Mouse (Mus musculus) ZHBTc4 (cell line): Measurements from ENCODE around the gene Zfp383.

Experiments used
- DNase-seq: peaks from one replicate; pipeline ENCODE4 v3.0.0-alpha.2; 2011; ENCODE audit warnings: low read depth, low spot score

Gene Zfp383

DNA sequence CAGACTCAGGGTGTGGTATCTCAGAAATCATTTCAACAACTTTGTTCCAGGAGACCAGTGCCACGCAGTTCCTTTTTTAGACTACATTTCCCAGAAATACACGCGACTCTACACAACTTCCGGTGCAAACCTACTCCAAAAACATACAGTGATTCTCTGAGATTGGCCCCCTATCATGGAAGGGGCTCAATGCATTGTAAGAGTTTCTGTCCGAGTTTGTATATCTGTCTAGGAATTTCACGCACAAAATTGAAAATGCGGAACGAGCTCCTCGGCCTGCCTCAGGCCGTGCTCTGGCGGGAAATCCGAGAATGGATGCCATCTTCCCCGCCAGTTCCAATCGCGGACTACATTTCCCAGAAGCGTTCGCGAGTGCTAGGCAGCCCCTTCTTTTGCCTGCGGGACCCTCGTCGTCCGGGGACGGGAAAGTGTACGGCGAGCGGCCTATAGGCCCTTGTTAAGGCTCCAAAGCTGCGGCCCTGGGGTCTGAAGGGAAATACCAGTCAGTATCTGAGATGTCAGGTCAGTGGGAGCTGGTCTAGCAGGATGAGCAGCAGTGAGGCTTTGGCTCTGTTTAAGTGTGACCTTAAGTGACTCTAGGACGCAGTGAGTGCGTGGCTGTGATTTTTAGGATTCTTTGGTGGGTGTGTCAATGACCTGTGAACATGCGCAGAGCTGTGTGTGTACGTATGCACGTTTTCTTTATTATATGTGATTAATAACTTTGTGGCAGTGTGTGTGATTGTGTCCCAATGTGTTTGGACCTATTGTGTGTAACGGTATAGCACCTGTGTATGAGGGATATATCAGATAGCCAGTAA is at the start of gene Zfp383:
Zfp383 (plus strand) TSS at position 94 of the 821 bp plus-strand sequence.
- peak; percentile 91 for DNase-seq

DNA sequence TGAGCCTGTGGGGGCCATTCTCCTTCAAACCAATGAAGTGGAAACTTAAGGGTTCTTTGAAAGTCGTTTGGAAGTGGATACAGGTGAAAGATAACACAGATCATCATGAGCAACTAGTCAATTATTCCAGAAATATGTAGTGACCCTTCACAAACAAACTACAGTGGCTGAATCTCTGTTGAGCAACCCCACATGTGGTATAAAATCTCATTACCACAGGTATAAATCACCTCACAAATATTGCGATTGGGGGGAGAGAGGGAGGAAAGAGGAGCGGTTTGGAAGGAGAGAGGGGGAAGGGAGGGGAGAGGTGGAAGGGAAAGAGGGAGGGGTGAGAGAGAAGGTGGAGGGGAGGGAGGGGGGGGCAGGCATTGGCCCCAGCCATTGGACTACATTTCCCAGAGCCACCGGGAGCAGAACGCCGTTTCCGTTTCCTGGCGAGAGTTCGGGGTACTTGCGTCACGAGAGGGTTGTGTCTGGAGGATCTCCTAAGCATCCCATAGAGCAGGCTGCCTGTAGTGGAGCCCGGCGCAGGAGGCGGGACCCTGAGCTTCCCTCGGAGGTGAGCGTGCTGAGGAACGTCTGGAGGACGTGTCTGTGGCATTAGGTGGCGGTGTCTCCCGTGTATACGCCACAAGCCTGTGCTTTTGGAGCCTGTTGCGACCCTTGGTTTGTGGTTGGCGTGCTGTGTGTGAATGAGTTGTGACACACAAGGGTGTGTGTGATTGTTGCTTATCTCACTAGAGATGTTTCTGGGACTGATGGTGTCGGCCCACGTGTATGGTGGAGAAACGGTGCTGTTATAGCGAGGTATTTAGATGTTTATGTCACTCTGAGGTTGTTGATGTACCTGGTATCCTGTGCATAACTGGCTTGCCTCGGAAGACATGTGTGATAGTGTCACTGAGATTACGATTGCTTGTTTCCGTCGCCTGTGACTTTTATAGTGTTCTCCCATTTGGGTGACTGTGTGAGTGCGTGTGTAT is 48.2 kb upstream of the Zfp383 start, which contains the start of gene Zfp420:
Zfp420 (plus strand) TSS at position 448 of the 986 bp plus-strand sequence.
- peak; percentile 96 for DNase-seq

DNA sequence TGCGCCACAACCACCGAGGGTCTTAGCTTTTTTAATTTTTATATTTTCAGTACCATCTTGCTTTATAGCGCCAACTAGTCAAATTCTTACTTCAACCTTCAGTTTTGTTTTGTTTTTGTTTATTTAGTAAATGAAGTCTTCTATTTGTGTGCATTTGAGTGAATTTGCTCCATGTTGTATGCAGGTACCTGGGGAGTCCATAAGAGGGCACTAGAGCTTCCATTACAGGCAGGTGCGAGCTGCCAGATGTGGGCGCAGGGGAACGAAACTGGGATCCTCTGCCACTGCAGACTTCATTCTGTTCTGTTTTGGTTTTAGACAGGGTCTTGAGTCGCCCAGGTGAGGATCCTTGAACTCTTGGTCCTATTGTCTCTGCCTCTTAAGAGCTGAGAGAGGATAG is 46.4 kb upstream of the Zfp383 start:
- peak; percentile 84 for DNase-seq

DNA sequence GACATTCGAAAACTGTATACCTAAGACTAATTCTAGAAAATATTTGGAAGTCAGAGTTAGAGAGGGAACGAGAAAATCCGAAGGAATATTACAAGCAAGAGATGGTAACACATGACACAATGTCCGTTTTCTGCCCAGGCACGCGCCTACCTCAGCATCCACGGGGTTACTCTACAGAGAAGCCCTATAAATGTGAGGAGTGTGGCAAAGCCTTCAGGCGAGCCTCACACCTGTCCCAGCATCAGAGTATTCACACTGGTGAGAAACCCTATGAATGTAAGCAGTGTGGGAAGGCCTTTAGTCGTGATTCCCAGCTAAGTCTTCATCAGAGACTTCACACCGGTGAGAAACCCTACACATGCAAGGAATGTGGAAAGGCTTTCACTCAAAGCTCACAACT is 33.8 kb upstream of the Zfp383 start:
- no peak for DNase-seq

DNA sequence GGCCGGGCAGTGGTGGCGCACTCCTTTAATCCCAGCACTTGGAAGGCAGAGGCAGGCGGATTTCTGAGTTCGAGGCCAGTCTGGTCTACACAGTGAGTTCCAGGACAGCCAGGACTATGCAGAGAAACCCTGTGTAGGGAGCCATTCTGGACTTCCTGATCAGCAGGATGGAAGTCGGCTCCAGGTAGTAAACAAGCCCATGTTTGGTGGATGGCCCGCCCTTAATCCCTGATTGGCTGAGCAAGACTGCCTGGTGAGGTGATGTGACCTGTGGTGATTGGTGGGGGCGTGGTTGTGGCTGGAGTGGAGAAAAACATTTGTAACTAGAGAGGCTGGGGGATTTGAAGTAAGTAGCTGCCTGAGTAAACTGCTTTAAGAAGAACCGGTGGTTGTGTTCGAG is 30.5 kb upstream of the Zfp383 start:
- DNase-seq, result peak; percentile 41

DNA sequence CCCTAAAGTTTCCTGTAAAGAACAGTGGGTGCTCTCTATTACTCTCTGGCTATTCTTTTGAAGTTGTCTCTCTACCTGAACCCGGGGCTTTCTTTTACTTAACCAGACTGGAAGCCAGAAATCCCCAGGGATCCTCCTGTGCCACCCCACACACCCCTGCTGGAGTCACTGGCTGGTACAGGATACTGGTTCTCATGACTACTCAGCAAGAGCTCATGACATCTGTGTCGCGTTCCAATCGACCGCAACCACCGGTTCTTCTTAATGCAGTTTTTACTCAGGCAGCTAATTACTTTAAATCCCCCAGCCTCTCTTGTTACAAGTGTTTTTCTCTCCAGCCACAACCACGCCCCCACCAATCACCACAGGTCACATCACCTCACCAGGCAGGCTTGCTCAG is 28.0 kb upstream of the Zfp383 start:
- no peak for DNase-seq

DNA sequence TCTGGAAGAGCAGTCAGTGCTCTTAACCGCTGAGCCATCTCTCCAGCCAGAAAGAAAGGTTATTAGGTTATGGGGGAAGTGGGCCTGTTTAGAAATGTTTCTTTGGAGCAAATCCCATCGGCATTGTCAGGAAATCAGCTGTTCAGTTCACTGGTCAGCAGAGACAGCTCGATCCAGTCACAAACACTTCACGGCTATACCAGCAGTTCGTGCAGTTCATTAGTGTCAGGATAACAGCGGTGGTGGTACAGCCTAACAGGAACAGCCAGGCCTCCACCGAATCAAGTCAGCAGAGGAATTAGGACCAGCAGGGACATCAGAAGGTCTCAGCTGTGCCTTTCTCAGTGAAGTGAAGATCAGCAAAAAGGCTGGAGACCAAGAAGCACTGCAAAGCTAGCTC is 27.1 kb upstream of the Zfp383 start:
- DNase-seq, result no peak

DNA sequence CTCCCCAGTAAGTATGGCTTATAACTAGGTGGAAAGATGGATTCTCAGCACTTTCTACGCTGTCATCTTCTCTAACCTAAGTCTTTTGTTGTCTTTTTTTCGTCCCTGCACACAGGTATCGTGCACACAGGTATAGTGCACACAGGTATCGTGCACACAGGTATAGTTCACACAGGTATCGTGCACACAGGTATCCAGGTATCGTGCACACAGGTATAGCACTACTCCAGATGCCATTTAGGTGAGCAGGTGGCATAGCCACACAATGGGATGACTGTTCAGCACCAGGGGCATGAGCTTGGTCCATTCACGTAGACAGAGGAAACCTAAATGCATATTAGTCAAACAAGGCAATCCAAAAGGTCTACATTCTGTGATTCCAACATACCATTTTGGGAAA is 17.5 kb upstream of the Zfp383 start:
- DNase-seq, result no peak

DNA sequence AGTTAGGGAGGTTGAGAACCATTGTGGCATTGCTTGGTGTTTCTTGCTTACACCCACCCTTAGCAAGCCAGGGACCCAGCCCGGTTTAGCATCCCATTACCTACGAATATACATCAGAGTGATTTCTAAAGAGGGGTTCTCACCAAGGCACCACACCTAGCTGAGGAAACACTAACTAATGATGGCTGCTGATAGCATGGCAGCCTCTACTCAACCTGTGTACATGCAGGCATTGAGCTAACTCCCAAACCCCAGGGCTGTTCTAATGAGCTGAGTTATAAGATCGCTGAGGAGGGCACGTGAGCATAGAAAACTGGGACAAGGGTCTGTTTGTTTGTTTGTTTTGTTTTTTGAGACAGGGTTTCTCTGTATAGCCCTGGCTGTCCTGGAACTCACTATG is 15.3 kb upstream of the Zfp383 start:
- no peak for DNase-seq

DNA sequence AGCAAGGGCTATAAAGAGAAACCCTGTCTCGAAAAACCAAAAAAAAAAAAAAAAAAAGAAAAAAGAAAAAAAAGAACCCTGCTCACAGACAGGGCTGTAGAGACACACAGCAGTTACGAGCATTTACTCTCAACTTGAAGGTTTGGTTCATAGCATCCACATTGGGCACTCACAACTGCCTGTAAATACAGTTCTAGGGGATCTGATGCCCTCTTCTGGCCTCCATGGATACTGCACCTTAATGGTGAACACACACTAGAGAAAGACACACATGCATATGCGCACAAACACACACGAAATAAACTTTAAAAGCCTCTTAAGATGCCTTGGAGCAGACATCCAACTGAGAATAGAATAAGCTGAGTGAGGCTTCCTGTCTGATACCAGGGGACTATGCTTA is 9.7 kb upstream of the Zfp383 start:
- DNase-seq, result peak; percentile 56

DNA sequence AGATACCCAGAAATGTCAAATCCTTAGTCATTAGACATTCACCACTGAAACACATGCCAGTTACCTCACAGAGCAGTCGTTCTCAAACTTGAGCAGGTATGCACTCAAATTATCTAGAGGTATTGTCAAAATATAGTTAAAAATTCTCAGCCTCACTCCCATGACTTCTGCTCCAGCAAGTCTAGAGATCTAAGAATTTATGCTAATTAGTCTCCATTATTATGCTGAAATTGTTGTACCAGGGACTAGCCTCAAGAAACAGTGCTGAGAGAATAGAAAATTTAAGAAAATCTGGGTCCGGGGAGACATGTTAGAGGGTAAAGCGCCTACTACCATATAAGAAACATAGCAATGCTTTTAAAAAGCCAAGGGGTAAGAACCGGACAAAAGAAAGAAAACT is 3.9 kb upstream of the Zfp383 start:
- DNase-seq, result no peak

DNA sequence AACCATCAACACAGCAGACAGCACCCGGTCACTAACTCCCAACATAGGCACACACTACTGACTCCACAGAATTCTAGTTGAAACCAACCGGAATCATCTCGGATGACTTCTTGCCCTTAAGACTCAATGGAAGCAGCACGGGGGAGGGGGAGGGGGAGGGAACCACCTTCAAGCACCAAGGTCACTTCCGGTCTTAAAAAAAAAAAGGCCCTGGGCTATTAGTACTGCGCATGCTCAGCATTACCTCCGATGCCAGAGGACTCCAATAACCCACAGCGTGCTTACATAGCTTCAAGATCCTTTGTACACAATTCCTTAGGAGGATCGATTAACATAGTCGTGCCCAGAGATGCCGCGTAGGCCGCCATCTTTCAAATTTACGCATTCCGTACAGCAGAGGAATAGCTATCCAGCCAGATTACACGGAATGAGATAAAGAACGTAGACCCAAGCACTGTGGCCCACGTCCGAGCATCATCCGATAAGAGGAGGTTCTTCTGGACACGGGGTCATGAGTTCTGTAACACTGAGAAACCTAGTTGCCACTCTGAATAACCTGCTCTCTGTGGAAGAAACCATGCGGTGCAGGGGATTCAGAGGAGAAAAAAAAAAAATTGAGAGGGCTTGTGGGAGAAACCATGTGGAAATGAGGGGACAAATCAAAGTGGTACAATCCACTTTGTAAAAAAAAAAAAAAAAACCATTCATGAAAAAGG is 1.9 kb upstream of the Zfp383 start, which contains the start of gene Zfp27:
Zfp27 (minus strand) TSS at position 607 of the 716 bp plus-strand sequence.
- DNase-seq, result peak; percentile 93

DNA sequence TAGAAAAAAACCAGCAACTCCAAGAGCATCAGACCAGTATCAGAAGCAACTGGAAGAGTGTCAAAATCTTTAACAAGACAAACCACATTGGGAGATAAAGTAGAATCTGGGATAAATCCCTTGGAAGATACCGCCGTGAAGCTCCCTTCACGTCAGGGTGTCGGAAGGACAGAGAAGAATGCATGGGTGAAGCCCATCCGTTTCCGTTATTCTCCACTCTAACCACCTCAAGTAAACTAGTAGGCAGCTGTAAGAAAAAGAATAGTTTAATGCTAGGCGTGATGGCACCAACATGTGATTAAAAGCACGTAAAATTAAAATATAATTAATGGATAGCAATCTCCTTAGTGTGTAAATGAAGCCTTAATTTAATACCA is 1.4 kb upstream of the Zfp383 start:
- DNase-seq, result no peak

DNA sequence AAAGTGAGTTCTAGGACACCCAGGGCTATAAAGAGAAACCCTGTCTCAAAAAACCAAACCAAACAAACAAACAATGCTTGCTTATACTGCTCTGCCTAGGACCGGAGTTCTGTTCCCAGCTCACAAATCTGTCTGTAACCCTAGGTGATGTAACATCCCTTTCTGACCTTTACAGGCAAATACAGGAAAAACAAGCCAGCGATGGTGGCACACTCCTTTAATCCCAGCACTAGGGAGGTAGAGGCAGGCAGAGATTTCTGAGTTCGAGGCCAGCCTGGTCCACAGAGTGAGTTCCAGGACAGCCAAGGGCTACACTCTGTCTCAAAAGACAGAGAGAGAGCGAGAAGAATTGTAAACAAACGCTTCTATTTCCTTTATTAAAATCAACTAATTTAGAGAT is 817 bp upstream of the Zfp383 start:
- DNase-seq, result no peak

DNA sequence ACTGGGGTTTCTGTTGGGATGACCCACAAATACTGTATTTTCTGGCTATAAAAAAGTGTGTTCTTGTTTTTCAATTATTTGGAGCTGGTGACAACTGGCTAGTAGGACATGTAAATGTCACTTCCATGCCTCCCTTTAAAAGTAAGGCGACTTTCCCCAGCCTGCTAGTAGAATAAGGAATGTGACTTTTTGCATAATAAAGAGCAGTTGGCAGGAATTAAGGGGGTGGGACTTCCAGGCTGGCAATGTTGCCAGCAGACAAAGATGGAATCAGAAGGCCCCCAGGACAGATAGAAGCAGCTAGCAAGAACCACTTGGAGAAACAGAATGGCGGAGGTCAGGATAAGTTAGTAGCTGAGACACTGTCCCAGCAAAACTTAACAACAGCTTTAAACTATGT is 2.2 kb downstream of the Zfp383 start:
- peak; percentile 57 for DNase-seq

DNA sequence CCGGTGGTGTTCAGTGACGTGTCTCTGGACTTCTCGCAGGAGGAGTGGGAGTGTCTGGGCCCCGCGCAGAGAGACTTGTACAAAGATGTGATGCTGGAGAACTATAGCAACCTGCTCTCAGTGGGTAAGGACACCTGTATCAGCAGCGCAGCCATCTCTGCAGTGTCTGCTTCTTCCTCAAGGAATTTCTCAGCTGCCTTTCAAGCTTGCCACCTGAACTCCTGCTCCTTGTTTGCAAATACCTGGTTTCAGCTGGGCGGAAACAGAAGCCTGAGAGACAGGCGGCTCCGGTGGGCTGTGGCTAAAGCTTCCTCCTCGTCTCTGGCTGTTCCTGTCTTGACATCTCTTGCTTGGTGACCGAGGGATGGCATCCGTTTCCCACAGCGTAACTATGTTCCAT is 4.1 kb downstream of the Zfp383 start:
- DNase-seq, result peak; percentile 28

DNA sequence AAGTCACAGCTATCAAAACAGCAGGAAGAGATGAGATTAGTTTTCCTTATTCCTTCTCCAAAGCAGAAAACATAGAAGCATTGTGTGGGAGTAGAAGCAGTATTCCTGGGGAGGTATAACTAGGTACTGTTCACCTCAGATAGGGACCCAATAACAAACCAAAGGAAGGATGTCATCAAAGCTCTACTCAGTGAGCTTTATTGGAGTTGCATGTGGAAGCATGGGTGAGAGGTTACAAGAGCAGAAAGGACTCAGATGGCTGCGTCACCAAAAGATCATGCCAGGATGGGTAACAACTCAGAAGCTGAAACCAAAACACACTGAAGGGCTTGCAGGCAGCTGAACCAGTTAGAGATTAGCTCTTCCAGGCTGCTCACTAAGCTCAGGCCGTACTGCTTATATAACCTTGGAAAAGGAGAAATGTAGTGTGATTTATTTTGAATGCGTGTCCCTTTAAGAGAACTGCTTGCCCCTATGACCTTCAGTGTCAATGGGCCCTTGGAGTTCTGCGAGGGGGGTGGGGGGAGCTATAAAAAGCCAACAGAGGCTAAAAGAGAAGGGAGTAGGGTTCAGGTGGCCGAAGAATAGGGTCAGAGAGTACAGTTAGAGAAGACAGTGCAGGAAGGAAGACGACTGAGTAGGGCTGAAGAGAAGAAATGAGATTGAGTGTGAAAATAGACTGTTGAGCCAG is 9.5 kb downstream of the Zfp383 start:
- no peak for DNase-seq

DNA sequence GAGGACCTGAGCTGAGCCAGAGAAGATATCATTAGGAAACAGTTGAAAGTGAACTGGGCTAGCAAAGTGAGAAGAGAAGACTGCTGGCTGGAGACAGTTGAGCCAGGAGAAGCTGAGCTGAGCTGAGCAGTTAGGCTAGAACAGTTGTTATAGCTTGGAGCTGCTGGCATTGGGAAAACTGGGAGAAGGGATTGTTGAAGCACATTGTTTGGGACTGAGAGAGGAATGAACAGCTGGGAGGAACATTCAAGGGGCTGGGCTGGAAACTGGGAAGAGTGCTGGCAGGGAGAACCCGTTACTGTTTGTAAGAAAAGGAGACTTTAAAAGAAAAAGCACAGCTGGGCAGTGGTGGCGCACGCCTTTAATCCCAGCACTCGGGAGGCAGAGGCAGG is 10.0 kb downstream of the Zfp383 start:
- DNase-seq, result no peak

DNA sequence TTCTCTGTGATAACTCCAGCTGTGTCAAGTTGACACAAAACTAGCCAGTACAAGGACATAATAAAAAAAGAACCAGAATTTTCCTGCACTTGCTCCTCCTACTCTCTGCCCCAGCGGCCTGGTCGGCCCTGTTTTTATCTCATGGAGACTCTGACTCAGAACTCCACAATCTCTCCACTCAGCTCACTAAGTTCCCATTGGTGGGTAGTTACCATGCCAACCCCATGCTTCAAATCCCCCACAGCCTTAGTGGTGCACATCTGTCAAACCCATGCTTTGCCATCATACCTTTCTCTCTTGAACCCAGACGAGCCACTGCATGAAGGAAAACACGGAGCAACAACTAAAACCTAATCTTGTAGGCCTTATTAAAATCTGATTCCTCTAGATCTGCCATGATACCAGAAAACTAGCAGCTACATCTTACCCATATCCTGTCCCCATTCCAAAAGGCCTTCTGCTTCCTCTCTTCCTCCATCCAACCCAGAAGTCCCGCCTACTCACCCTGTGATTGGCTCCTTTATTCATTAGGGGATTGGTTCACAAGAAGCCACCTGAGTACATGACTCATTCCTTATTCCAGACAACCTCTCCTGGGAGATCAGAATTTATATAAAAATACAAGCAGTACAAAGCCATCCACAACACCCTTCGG is 13.5 kb downstream of the Zfp383 start:
- DNase-seq, result no peak

DNA sequence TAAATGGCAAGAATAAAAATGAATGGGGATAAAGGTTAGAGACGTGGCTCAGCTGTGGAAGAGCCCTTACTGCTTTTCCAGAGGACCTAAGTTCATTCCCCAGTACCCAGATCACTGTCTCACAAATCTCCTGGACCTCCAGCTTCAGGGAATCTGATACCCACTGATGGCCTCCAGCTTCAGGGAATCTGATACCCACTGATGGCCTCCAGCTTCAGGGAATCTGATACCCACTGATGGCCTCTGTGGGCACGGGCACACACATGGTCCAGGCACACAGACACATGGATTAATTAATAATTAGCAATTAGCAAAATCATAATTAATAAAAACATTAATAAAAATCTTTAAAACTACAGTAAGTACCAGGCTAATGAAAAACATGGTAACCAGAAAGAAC is 14.8 kb downstream of the Zfp383 start:
- DNase-seq, result no peak

DNA sequence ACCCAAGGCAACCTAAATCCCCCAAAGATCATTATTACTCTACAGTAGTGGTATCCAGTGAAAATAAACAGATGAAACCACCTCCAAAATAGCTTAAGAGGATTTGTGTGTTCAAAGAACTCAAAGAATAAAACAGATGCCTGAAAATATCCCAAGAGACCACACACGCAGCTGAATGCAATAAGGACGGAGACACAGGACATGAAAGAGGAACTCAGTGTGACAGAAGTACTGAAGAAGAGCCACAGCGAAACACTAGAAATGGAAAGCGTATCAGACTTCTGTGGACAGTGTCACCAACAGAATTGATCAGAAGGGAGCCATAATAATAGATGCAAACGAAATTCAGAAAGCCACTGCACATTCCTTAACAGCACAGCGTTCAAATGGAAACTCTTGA is 30.8 kb downstream of the Zfp383 start:
- no peak for DNase-seq
